Mouse (Mus musculus): ENCODE measurements around the gene Syne2. TPM values are rescaled to one million over a fixed set of nuclear protein-coding genes. Genes with fewer than 3 reads are reported as not detected.

Syne2 gene
- total RNA-seq, 2 experiments from 2014 or later, result 18.3 to 20.9 TPM

DNA sequence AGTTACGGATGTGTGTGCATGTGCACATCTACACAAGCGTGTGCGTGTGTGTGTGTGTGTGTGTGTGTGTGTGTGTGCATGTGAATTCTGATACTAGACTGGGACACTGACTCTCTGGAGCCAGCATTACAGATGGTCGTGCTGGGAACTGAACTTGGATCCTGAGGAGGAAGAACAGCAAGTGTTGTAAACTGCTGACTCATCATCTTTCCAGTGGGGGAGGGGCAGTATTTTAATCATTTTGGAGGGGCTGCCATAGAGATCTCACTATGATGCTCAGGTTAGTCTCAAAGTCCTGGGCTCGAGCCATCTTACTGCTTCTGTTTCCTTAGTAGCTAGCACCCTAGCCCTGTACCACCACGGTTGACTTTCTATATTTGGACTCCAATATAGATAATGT lies 5.5 kb downstream of the Syne2 start:
- no peak for DNase-seq
- intact Hi-C loops (cut with DNase I; ENCODE audit: low total_unique reads), result no loop called here

DNA sequence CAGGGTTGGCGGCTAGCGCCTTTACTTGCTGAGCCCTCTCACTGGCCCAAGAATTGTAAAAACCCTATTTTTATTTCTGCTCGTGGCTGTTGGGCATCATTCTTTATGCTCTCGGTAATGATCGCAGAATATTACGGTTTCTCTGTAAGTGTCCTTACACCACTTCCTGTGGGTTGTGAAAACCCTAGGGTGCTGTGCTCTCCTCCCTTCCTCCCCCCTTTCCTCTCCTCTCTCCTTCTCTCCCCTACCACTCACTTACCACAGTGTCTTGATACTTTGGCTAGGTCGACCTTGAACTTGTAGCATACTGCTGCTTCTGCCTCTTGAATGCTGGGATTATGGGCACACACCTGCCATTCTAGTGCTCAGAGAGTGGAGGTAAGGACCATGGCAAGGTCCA lies 7.5 kb downstream of the Syne2 start:
- intact Hi-C loops (cut with DNase I; ENCODE audit: low total_unique reads), result no loop called here
- no peak for DNase-seq

DNA sequence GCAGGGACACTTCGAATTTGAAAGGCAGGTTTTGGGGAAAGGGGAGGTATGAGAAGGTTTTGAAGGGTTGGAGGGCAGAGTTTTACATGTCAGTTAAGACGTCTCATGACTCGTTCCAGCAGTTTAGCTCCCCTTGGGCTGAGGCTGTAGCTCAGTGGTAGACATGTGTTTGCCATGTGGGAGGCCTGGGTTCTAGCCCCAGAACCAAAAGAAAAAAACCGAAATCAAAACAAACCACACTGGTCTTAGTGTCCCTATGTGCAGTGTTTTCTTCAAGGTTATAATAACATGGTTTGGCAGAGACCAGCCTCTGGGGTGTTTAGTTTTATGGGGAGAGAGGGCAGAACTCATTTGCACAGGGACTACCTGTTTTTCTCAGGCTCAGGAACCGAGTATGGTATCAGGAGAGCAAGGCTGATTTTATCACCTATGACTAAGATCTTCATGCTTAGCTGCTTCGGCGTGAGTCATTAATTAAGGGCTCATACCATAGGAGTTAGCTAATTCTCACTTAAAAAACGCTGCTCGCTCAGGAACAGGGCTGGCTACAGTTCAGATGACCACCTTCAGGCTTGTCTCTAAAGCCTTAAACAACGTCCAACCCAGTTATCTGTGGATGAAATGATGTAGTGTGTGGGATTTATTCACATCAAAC lies 8.9 kb downstream of the Syne2 start:
- intact Hi-C loops (cut with DNase I; ENCODE audit: low total_unique reads), result no loop called here
- no peak for DNase-seq

DNA sequence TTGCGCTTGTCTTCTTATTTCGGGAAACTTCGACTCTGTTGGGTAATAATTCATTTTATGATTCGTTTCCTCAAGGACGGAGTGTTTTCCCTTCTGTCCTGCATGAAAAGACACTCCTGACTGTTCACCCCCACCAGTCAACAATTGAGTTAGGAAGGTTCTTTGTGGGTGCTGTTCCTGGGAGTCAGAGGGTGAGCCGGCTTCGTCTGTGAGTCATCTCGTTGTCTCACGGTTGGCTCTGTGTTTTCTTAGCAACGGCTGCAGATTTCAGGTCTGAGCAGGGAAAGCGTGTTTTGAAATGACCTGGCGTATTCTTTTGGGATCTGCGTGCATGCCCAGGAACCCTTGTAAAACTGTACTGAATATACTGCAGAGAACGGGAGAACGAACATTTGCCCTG lies 9.8 kb downstream of the Syne2 start:
- DNase-seq, result no peak
- intact Hi-C loops (cut with DNase I; ENCODE audit: low total_unique reads), result no loop called here

DNA sequence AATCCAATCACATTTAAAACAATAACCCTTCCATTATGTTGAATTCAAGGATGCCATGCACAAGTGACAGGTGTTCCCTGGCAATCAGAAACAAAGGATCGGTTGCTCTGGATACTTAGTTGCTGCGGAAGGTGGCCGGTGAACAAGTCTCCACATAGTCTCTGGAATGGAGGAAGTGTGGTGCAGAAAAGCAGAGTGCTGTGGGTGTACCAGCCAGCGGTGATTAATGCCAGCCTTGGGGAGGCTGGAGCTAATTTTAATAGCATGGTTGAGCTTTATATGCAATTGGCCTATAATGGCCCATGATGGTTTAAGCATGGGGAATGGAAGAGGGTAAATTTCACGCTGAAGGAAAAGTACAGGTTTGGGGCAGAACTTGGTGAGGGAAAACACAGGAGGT lies 11.7 kb downstream of the Syne2 start:
- intact Hi-C loops (cut with DNase I; ENCODE audit: low total_unique reads), result no loop called here

DNA sequence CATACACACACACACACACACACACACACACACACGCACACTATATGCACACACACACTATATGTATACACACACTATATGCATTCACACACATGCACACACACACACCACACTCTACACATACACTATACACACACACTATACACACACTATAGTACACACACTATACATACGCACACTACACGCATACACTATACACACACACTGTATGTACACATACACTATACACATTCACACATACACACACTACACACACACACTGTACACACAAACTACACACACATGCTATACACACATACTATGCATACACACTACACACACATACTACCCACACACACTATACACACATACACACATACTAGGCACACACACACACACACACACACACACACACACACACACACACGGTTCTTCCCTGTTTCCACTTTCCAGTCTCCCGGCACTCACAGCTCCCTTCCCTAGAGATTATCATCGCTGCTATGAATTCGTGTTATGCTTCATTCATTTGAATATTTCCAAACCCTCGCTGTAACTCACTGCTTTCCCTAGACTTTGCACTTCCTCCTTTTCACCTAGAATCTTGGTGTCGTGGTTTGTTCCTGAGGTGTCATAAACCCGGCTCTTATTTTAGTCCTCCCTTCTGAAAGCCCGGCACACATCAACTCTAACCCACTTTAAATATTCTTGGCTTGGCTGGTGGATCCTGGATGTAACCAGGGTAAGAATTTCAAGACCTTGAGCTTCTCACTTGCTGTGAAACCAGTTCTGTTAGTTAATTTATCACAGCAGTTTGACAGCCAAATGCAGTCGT lies 15.4 kb downstream of the Syne2 start:
- intact Hi-C loops (cut with DNase I; ENCODE audit: low total_unique reads), result no loop called here

More for the DNA sequence above, 11.7 kb downstream of the Syne2 start:
- no peak for DNase-seq

DNA sequence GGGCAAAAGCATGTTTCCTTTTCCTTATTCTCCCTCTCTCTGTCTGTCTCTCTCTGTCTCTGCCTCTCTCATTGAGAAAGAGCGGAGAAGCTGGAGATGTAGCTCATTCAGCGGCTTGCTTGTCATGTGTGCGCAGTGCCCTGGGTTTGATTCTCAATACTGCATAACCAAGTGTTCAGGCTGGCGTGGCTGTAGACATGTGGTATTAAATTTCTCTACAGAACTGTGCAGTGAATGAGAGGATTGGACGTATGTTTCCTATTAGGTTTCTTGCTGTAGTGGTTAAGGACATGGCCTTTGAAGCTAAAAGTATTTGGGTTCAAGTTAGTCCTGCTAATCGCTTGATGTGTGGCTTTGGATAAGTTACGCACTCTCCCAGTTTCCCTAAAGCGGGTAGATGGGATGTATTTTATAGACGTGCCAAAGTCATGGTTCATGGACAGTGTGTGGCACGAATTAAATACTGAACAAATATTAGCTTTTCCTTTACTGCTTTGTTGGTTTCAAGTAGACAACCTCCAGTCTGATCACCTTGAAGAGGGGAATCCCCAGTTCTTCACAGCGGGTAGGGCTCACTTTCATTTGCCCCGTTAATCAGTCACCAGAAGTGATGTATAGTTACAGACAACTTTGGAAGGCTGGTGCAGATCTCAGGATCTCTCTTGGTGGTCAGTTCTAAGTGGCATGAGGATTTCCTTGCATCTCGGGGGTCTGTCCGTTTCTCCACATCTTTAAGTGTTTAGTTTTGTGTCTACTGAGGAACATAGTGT lies 16.2 kb downstream of the Syne2 start:
- DNase-seq, result no peak
- intact Hi-C loops (cut with DNase I; ENCODE audit: low total_unique reads), result no loop called here

More for the DNA sequence above, 15.4 kb downstream of the Syne2 start:
- DNase-seq, result no peak

DNA sequence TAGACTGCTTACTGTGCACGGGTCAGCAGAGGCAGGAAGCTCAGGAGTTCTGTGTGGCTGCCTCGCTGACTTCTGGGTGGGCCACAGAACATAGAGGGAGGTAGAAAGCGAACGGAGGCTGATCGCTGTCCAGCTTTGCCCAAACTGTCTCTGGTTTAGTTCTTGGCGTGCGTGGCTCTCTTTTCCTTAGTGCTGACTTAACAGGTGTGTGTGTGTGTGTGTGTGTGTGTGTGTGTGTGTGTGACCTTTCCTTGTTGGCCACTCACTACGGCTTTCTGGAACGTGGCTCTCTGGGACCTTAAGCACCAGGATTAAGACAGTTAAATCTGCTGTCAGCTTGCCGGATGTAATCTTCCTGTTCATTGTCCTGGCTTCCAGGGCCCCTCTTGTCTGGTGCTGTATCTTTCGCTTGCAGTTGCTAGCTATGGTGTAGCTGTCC lies 18.6 kb downstream of the Syne2 start:
- DNase-seq, result no peak
- intact Hi-C loops (cut with DNase I; ENCODE audit: low total_unique reads), result no loop called here

DNA sequence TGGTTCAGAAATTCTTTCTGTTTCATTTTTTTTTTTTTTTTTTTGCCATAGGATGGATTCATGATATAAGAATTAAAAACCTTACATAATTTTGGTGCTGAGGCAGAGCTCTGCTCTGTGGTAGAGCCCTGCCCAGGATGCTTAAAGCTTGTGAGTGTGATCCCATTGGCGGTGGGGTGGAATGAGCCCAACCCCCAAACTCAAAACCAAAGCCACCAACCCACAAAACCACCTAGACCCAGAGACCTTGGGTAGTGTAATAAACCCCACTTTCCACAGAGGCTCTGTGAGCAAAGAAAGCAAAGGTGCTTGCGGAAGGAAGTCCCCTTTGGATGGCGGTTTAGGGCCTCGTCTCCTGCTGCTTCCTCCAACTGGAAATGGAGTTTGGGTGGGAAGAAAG lies 19.5 kb downstream of the Syne2 start:
- DNase-seq, result no peak
- intact Hi-C loops (cut with DNase I; ENCODE audit: low total_unique reads), result no loop called here

DNA sequence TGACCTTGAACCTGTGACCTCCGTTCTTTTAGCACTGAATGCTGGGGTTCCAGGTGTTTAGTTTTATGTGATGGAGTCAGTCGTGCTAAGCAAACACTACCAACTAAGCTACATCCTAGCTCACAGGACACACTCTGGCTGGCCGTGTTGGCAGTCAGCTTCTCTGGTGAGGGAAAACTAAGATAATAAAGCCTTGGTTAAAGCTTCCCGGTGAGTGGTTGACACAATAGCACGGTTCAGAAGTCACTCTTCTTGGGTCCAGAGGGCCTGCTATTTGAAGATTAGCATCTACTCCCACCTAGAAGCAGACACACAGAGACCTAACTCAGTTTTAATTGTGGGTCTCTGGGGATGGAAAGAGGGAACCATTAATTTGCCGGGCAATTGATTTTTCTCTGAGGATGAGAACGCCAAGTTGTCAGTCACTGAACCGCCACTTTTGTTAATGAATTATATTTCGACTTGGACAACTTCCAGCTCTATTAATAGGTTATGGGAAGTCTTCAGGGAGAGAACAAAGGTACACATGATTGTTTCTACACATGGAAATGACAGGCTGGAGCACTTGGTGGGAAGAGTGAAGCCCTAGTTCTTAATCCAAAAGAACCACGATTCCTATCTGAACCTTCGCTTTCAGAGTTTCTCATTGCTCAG lies 21.3 kb downstream of the Syne2 start:
- no peak for DNase-seq
- intact Hi-C loops (cut with DNase I; ENCODE audit: low total_unique reads), result no loop called here

DNA sequence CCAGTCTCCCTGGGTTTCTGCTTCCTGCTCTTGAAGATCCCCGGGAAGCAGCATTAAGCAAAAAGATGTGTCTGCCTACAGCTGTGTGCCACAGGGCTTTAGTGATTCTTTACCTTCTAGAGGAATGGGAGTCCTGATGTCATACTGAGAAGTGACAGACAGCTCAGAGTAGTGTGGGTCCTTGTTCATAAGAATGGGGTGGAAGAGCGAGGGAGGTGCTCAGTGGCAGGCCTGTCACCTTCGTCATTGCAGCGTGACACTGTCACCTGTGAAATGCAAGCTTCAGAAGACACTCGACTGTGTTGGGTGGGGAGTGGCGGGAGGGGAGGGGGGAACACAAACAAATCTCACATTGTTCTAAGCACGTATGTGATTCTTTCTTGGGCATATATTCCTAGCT lies 23.2 kb downstream of the Syne2 start:
- intact Hi-C loops (cut with DNase I; ENCODE audit: low total_unique reads), result no loop called here
- no peak for DNase-seq

DNA sequence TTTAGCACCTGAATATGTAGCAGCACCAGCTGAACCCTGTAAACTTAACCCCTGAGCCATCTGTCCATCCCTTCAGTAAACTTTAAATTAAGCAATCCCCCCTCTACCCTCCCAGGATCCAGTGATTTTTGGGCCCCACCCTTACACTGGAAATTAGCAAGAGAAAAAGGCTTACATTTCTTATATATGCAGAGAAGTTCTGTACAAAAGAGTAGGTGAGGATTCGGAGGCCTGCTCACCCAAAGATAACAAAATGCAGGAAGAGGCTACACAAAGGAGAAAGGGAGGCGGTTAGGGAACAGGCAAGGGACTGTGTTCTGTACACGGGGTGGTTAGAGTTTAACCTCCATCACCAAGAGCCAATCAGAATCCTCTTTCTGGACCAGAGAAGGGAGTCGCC lies 26.4 kb downstream of the Syne2 start:
- DNase-seq, result no peak
- intact Hi-C loops (cut with DNase I; ENCODE audit: low total_unique reads), result no loop called here

DNA sequence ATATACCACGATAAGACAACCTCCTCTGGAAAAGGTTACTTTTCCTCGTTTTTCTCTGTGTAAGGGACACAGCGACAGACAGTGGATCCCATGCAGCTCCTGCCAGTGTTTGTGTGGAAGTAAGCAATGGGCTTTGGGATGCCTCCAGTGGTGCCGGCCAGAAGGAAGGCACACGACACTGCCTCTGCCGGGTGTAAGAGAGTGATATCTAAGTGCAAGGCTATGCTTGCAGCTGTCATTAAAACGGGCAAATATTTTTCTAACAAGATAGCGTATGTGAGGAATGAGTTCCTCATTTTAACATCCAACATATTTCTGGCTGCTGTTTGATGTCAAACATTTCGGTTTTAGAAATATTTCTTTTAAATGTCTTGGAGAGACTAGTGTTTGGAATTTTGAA lies 27.1 kb downstream of the Syne2 start:
- intact Hi-C loops (cut with DNase I; ENCODE audit: low total_unique reads), result no loop called here
- no peak for DNase-seq

DNA sequence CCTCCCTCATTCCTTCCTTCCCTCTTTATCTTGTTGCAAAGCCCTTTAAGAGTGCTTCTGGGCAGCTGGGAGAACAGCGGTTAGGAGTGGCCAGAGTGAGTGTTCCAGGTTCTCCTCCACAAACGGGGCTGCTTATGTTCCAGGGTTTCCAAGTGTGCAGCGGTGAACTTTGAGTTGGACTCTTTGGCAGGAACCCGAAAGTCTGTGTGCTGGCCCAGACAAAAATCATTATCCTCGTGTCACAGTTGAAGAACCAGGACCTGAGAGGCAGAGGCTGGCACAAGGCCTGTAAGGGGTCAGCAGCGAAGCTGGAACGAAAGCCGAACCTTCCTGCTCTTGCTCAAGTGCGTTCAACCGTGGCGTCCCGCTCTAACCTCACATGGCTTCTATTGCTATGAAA lies 28.6 kb downstream of the Syne2 start:
- no peak for DNase-seq
- intact Hi-C loops (cut with DNase I; ENCODE audit: low total_unique reads), result no loop called here

DNA sequence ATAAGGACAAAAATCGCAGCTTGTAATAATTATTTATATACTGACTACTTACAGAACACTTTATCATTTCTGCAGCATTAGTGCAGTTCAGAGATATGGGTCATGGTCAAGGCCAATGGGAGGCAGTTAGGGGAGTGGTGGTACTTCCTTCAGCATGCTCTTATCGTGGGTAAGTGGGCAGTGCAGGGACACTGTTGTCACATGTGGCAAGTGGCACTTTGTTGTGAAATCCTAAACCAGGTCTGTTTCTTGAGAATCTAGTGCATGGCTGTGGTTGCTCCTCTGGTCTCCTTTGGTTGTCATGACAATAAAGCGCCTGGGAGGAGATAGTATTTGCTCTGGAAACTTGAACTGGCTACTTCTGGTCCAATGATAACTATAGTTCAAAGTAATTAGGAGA lies 32.3 kb downstream of the Syne2 start:
- intact Hi-C loops (cut with DNase I; ENCODE audit: low total_unique reads), result no loop called here
- no peak for DNase-seq

DNA sequence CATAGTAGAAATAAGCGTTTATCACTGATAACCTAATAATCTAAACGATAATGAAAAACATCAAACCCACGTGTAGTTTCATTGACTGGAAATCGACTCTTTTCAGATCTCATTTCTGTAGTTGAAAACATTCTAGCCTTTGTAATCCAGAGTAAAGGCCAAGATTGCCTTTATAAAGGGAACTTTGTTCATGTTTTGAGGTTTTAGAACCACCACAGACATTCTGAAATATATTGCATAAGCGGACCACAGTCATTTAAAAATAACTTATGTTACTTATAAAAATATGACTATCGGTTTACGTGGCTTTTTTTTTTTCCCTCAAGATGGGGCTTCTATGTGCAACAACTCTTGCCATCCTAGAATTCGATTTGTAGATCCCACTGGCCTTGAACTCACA lies 33.5 kb downstream of the Syne2 start:
- intact Hi-C loops (cut with DNase I; ENCODE audit: low total_unique reads), result no loop called here
- DNase-seq, result no peak

DNA sequence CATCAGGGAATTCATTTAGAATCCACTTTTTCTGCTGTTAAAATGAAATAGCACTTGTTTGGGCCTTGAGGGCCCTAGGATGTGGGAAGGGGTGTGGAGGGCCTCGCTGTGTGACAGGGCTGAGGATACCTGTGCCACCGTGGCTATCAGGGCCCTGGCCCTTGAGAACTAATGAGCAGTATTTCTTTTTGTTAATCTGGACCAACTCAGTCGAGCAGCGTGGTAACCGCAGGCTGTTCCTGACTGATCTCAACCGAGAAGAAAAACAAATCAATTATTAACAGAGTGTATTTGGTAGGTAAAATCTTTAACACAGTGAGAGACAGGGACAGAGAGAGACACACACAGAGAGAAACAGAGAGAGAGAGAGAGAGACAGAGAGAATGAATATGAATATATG lies 34.5 kb downstream of the Syne2 start:
- intact Hi-C loops (cut with DNase I; ENCODE audit: low total_unique reads), result no loop called here
- DNase-seq, result no peak

DNA sequence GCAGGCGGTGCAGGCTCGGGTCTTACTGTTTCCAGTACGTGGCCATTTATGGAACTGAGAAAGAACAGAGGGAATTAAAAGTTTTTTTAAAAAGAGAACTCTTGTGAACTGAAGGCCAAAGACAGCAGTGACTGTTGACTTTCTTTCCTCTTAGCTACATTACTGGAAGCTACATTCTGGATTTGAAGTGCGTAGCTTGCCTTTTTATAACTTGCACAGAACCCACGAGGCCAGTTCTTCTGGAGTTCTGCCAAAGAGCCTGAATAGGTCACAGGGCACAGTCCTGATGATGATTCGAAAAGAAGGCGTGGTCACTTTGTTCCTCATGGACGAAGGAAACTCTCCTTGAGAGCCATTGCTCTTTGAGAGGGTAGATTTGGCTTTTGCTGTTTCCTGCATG lies 35.6 kb downstream of the Syne2 start:
- peak; percentile 31 for DNase-seq
- intact Hi-C loops (cut with DNase I; ENCODE audit: low total_unique reads), result no loop called here

DNA sequence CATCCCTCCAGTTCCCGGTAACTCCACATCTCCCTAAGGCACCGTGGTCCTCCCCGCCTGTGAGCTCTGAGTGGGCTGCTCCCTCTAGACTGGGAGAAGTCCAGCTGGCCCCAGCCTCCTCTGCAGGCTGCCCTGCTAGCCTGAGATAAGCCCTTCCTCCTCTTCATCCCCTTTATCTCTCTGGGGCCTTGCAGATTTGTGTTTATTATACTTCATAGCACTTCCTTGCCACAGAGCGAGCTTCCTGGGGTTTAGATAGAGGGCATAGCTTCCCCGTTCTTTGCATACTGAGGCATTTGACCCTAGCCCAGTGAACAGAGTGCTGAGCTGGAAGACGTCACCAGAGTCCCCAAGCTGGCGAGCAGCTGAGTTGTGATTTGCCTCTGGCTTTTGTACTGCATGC lies 37.1 kb downstream of the Syne2 start:
- DNase-seq, result no peak
- intact Hi-C loops (cut with DNase I; ENCODE audit: low total_unique reads), result no loop called here

DNA sequence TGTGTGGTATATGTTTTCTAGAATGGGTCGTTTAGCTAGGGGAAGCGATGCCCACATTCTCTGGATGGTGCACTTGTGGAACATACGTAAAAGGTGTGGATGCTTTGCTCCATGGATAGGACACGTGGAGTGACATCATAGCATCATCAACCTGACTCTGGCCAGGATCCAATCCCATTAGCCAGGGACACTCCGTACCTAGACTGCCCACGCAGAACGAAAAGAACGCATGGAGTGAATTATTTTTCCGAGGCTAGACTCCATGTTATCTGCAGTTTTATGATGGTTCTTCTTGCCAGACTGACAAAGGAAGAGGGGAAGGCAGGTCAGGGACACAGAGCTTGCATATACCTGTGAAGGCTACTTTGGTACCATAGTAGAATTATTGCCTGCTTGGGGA lies 37.7 kb downstream of the Syne2 start:
- intact Hi-C loops (cut with DNase I; ENCODE audit: low total_unique reads), result no loop called here

More for the DNA sequence above, 37.7 kb downstream of the Syne2 start:
- DNase-seq, result no peak
